Mouse (Mus musculus) kidney, adult 9 months (tissue): ENCODE measurements at regions not wholly inside any gene's neighbourhood (a gene's known extent, or its start where the extent isn't known, plus 50 kb on each side); places are given as distances from the start of the nearest gene placed in this dataset.

ENCODE experiments used
- DNase-seq: peaks from one replicate; pipeline ENCODE4 v3.0.0; 2022

- DNase-seq = peak; percentile 16
Observed at GRCm38 (mm10) chr16:18683556-18683955, 53.8 kb upstream of the Sept5 start.

GRCm38 (mm10) chr16:18686044-18686761, 56.4 kb upstream of the Sept5 start:
- no peak for DNase-seq

- DNase-seq = peak; percentile 84
Observed at GRCm38 (mm10) chr16:18686916-18687315, 57.2 kb upstream of the Sept5 start.

- peak; percentile 78 for DNase-seq
Observed at GRCm38 (mm10) chr16:18687367-18687766, 57.6 kb upstream of the Sept5 start.

GRCm38 (mm10) chr16:18695596-18695995, 65.8 kb upstream of the Sept5 start:
- no peak for DNase-seq

- peak; percentile 76 for DNase-seq
Observed at GRCm38 (mm10) chr16:18696074-18696819, 66.5 kb upstream of the Sept5 start.

GRCm38 (mm10) chr16:18696820-18697168, 67.0 kb upstream of the Sept5 start:
- DNase-seq = no peak

GRCm38 (mm10) chr16:18704126-18704525, 72.5 kb upstream of the Cldn5 start:
- DNase-seq = no peak

- DNase-seq = peak; percentile 59
Observed at GRCm38 (mm10) chr16:18705028-18705648, 71.5 kb upstream of the Cldn5 start.

GRCm38 (mm10) chr16:18711637-18712125, 65.0 kb upstream of the Cldn5 start:
- no peak for DNase-seq

GRCm38 (mm10) chr16:18713017-18713416, 63.6 kb upstream of the Cldn5 start:
- no peak for DNase-seq

GRCm38 (mm10) chr16:18715381-18715780, 61.3 kb upstream of the Cldn5 start:
- DNase-seq = peak; percentile 69

GRCm38 (mm10) chr16:18718040-18718439, 58.6 kb upstream of the Cldn5 start:
- peak; percentile 30 for DNase-seq

- DNase-seq = no peak
Observed at GRCm38 (mm10) chr16:18720433-18721233, 56.0 kb upstream of the Cldn5 start.

- no peak for DNase-seq
Observed at GRCm38 (mm10) chr16:18723186-18723843, 53.3 kb upstream of the Cldn5 start.

GRCm38 (mm10) chr16:18723874-18724273, 52.8 kb upstream of the Cldn5 start:
- no peak for DNase-seq

- DNase-seq = no peak
Observed at GRCm38 (mm10) chr16:18724706-18725105, 51.9 kb upstream of the Cldn5 start.
